Mouse (Mus musculus): ENCODE data around the gene Myo1b. TPM values are rescaled to one million over a fixed set of nuclear protein-coding genes. Genes with fewer than 3 reads are reported as not detected.

The Myo1b gene
- polyA plus RNA-seq, 1 experiment from 2014 or later: 38.3 TPM

DNA sequence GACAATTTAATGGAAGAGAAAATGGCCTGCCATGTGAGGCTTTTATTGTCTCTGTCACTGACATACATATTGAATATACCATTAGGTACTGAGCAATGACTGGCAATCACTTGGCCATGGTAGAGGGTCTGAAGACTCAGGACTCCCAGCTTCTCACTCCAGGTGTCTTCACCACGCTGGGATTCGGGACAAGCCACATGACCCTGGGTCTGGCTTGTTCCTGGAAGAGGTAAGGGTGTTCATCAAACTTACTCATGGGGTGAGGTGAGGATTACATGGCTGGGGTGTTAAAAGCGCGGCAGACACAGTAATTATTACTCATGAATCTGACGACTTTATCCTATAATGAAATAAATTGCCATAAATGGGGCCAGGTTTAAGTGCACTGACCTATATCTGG lies 405 bp upstream of the Myo1b start:
- TF ChIP-seq EP300 (optimal IDR thresholded peaks at IDR 0.05) (no peak), CTCF (IDR thresholded peaks at IDR 0.05; ENCODE audit: low read depth) (no peak)
- Histone ChIP-seq H3K27me3 (ENCODE audit: control insufficient read depth, insufficient read depth, low read length) (no peaks in the 10 kb centered on the region), H3K9ac (ENCODE audit: low read length) (no peak overlapping the region; the same call in 1 of the 2 replicates), H3K27ac (replicated peaks) (no peak overlapping the region), H3K9me3 (ENCODE audit: control insufficient read depth, low read length) (no peaks in the 10 kb centered on the region), H3K4me2 (replicated peaks; ENCODE audit: low read depth) (peak overlapping the region; percentile 90), H3K4me3 (ENCODE audit: low read depth, low read length) (peak overlapping the region; percentile 85; the same call in 1 of the 2 replicates), H3K4me1 (replicated peaks; ENCODE audit: control insufficient read depth, insufficient read depth) (no peaks in the 10 kb centered on the region; the same call in 1 of the 2 replicates), H3K36me3 (ENCODE audit: control insufficient read depth, insufficient read depth, low read length) (no peaks in the 10 kb centered on the region)
- no peak for DNase-seq (ENCODE audit: low spot score)
- 59% methylated on average over 5 of the region's 5 CpGs for WGBS
- no peak for ATAC-seq (ENCODE audit: low FRiP score, low TSS enrichment)

DNA sequence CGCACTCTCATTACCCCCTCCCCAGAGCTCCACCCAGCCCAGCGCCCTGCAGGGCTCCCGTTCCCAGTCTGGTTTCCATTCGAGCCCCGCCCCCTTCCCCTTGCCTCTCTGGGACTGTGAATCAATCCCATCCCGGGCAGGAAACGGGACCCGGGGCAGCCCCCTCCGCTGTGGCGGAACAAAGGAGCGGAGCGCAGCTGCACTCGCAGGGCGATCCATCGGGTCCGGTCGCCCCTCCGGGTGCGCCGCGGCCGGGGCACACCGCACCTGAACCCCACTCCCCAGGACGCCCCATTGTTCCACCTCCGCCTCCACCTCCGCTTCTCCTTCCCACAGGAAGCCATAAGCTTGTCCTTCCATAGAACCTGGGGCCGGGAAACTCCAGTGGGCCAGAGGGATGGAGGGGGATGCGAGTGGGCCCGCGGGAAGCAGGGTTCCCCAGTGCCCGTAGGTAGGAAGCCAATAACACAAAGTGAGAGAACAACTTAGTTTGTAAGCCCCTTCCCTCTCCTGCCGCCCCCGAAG lies 758 bp downstream of the Myo1b start:
- DNase-seq (ENCODE audit: low spot score) (peak; percentile 81), ATAC-seq (ENCODE audit: low FRiP score, low TSS enrichment) (peak; percentile 74)
- Histone ChIP-seq H3K9me3 (ENCODE audit: control insufficient read depth, low read length) (no peaks in the 10 kb centered on the region), H3K27me3 (ENCODE audit: control insufficient read depth, insufficient read depth, low read length) (no peaks in the 10 kb centered on the region), H3K4me1 (replicated peaks; ENCODE audit: control insufficient read depth, insufficient read depth) (no peaks in the 10 kb centered on the region; the same call in 1 of the 2 replicates), H3K36me3 (ENCODE audit: control insufficient read depth, insufficient read depth, low read length) (no peaks in the 10 kb centered on the region), H3K27ac (replicated peaks) (peak overlapping the region; percentile 82), H3K4me2 (replicated peaks; ENCODE audit: low read depth) (peak overlapping the region; percentile 90), H3K4me3 (ENCODE audit: low read depth, low read length) (peak overlapping the region; percentile 85), H3K9ac (ENCODE audit: low read length) (peak overlapping the region; percentile 82)
- TF ChIP-seq EP300 (optimal IDR thresholded peaks at IDR 0.05): no peak
- TF ChIP-seq CTCF (IDR thresholded peaks at IDR 0.05; ENCODE audit: low read depth): no peak
- WGBS: under 1% methylated on average over 33 of the region's 33 CpGs

DNA sequence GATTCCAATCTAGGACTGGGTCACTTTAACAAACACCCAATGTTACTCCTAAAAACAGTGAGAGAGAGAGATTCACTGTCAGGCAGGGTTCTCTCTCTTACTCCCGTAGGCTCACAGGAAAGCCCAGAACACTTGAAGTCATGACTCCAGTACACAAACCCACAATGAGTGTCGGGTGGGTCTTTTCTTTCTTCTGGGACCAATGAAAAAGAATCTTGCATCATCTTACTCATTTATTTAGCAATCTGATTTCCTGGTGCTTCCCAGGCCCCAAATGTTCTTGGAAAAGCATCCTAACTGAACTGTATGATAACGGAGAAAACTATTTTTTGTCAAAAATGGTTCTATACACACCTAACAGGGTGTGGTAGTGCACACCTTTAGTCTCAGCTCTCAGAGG lies 1.8 kb downstream of the Myo1b start:
- Histone ChIP-seq H3K36me3 (ENCODE audit: control insufficient read depth, insufficient read depth, low read length) (no peaks in the 10 kb centered on the region), H3K4me3 (ENCODE audit: low read depth, low read length) (0 out of 2 replicates have a peak overlapping the region, but pooled peaks have one; percentile 85), H3K4me2 (replicated peaks; ENCODE audit: low read depth) (peak overlapping the region; percentile 90), H3K9ac (ENCODE audit: low read length) (no peak overlapping the region), H3K27ac (replicated peaks) (peak overlapping the region; percentile 30), H3K27me3 (ENCODE audit: control insufficient read depth, insufficient read depth, low read length) (no peaks in the 10 kb centered on the region), H3K9me3 (ENCODE audit: control insufficient read depth, low read length) (no peaks in the 10 kb centered on the region), H3K4me1 (replicated peaks; ENCODE audit: control insufficient read depth, insufficient read depth) (no peaks in the 10 kb centered on the region; the same call in 1 of the 2 replicates)
- DNase-seq (ENCODE audit: low spot score) (no peak), ATAC-seq (ENCODE audit: low FRiP score, low TSS enrichment) (no peak)
- no peak for TF ChIP-seq EP300 (optimal IDR thresholded peaks at IDR 0.05)
- no peak for TF ChIP-seq CTCF (IDR thresholded peaks at IDR 0.05; ENCODE audit: low read depth)
- whole genome bisulfite sequencing: 54% methylated on average over 3 of the region's 3 CpGs

DNA sequence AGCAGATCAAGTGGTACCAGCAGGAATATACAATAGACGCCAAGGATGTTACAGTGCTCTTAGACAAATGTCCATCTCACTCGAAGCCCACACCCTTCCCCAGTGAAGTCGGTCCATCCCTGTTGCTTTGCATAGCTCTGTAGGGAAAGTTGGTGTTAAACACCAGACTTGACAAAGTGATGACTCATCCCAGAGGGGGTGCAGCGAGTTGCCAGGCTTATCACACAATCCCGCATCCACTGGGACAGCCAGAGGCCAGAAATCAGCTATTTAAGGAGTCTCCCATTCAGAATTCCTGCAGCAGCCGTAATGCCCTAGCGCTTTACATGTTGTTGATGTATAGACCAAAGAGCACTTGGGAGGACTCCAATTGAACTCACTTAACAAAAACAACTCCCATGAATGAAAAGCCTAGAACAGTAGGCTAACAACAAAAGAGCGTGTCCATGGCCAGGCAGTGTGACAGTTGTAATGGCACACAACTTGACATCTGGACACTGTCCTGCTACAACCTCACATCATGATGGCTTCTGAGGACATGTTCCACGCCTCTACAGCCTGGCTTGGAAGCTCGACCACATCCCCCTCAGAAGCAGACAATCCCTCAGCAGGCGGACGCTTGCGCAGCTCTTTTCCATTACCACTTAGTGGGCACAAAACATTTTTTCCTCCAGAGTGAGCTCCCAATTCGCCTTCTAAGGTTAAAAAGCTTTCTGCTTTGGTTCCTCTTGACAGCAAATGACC lies 2.6 kb downstream of the Myo1b start:
- no peak overlapping the region for H3K9ac ChIP-seq (ENCODE audit: low read length)
- ATAC-seq (ENCODE audit: low FRiP score, low TSS enrichment) (no peak), DNase-seq (ENCODE audit: low spot score) (no peak)
- H3K27ac ChIP-seq (replicated peaks): no peak overlapping the region
- no peaks in the 10 kb centered on the region for H3K36me3 ChIP-seq (ENCODE audit: control insufficient read depth, insufficient read depth, low read length)
- H3K4me3 ChIP-seq (ENCODE audit: low read depth, low read length): no peak overlapping the region; the same call in 1 of the 2 replicates
- H3K27me3 ChIP-seq (ENCODE audit: control insufficient read depth, insufficient read depth, low read length): no peaks in the 10 kb centered on the region
- TF ChIP-seq CTCF (IDR thresholded peaks at IDR 0.05; ENCODE audit: low read depth) (no peak), EP300 (optimal IDR thresholded peaks at IDR 0.05) (no peak)
- no peaks in the 10 kb centered on the region for H3K9me3 ChIP-seq (ENCODE audit: control insufficient read depth, low read length)
- WGBS: 43% methylated on average over 14 of the region's 14 CpGs
- peak overlapping the region; percentile 90 for H3K4me2 ChIP-seq (replicated peaks; ENCODE audit: low read depth)
- H3K4me1 ChIP-seq (replicated peaks; ENCODE audit: control insufficient read depth, insufficient read depth): no peaks in the 10 kb centered on the region; the same call in 1 of the 2 replicates

DNA sequence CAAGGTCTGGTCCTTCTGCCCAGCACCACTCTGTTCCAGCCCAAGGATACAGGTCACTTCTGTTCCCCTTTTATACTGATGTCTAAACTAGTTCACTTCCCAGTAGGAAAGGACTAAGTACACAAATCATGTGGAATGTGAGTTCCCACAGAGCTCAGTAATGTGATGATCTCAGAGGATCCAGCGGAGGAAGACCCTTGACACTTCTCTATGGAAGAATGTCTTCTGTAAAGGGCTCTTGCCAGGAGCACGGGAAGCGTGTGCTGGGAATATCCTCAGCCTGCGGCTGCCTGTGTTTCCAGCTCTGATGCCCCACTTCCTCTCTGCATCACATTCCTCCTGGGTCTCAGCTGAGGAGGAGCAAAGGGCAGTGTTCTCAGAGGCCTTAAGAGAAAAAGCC lies 4.5 kb downstream of the Myo1b start:
- 45% methylated on average over 4 of the region's 4 CpGs for WGBS
- no peak overlapping the region for H3K4me3 ChIP-seq (ENCODE audit: low read depth, low read length)
- ATAC-seq (ENCODE audit: low FRiP score, low TSS enrichment) (no peak), DNase-seq (ENCODE audit: low spot score) (no peak)
- no peaks in the 10 kb centered on the region for H3K9me3 ChIP-seq (ENCODE audit: control insufficient read depth, low read length)
- no peaks in the 10 kb centered on the region for H3K36me3 ChIP-seq (ENCODE audit: control insufficient read depth, insufficient read depth, low read length)
- TF ChIP-seq EP300 (optimal IDR thresholded peaks at IDR 0.05) (no peak), CTCF (IDR thresholded peaks at IDR 0.05; ENCODE audit: low read depth) (no peak)
- H3K4me1 ChIP-seq (replicated peaks; ENCODE audit: control insufficient read depth, insufficient read depth): peaks cover under 1% of the 10 kb centered on the region; the same call in 1 of the 2 replicates
- H3K4me2 ChIP-seq (replicated peaks; ENCODE audit: low read depth): no peak overlapping the region
- H3K27me3 ChIP-seq (ENCODE audit: control insufficient read depth, insufficient read depth, low read length): no peaks in the 10 kb centered on the region
- no peak overlapping the region for H3K9ac ChIP-seq (ENCODE audit: low read length)
- no peak overlapping the region for H3K27ac ChIP-seq (replicated peaks)

DNA sequence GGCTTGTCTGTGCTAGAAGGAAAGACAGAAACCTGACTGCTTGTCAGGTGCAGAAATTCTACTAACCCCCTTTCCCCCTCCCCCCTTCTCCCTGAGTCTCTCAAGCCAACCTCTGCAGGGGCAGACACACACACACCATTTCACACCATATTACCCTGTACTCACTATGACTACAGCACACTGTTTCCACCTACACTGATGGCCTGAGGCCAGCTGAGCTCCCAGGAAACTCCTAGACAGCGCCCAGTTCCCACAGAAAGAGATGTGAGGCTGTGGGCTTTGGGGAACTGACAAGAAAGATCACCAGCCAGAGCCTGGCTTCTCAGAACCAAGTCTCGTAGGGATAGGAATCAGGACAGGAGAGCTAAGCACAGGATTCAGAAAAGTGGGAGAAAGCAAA lies 6.7 kb downstream of the Myo1b start:
- Histone ChIP-seq H3K36me3 (ENCODE audit: control insufficient read depth, insufficient read depth, low read length) (no peaks in the 10 kb centered on the region), H3K9me3 (ENCODE audit: control insufficient read depth, low read length) (no peaks in the 10 kb centered on the region), H3K27ac (replicated peaks) (no peak overlapping the region), H3K27me3 (ENCODE audit: control insufficient read depth, insufficient read depth, low read length) (no peaks in the 10 kb centered on the region), H3K4me2 (replicated peaks; ENCODE audit: low read depth) (no peak overlapping the region), H3K9ac (ENCODE audit: low read length) (no peak overlapping the region), H3K4me3 (ENCODE audit: low read depth, low read length) (no peak overlapping the region), H3K4me1 (replicated peaks; ENCODE audit: control insufficient read depth, insufficient read depth) (peaks cover 3% of the 10 kb centered on the region; the same call in 1 of the 2 replicates)
- no peak for ATAC-seq (ENCODE audit: low FRiP score, low TSS enrichment)
- TF ChIP-seq EP300 (optimal IDR thresholded peaks at IDR 0.05): no peak
- no peak for TF ChIP-seq CTCF (IDR thresholded peaks at IDR 0.05; ENCODE audit: low read depth)
- WGBS: 88% methylated on average over 2 of the region's 2 CpGs
- no peak for DNase-seq (ENCODE audit: low spot score)
